Mouse (Mus musculus): ENCODE data around the gene Aifm3. TPM values are rescaled to one million over a fixed set of nuclear protein-coding genes. Genes with fewer than 3 reads are reported as not detected.

Aifm3 gene
- polyA plus RNA-seq, 1 experiment from 2014 or later = 1.8 TPM

Other genes with a start within 250 kb of the Aifm3 start
- 13.3 and 17.7 TPM in 2 replicates for gene Tmem191c, start 213.5 kb upstream of the Aifm3 start, polyA plus RNA-seq (2015; fragmentation: Nextera tagmentation; extraction: Ambion mirVana)
- 1.9 and 3.2 TPM in 2 replicates for gene Serpind1, start 158.2 kb upstream of the Aifm3 start, polyA plus RNA-seq (2015; fragmentation: Nextera tagmentation; extraction: Ambion mirVana)
- 14.2 and 15.2 TPM in 2 replicates for gene Snap29, start 83.6 kb upstream of the Aifm3 start, polyA plus RNA-seq (2015; fragmentation: Nextera tagmentation; extraction: Ambion mirVana)
- 30.9 and 39.7 TPM in 2 replicates for gene Pi4ka, start 83.3 kb upstream of the Aifm3 start, polyA plus RNA-seq (2015; fragmentation: Nextera tagmentation; extraction: Ambion mirVana)
- 68.9 and 72.6 TPM in 2 replicates for gene Crkl, start 37.6 kb upstream of the Aifm3 start, polyA plus RNA-seq (2015; fragmentation: Nextera tagmentation; extraction: Ambion mirVana)
- 83.3 and 96.0 TPM in 2 replicates for gene Lztr1, start 19.1 kb downstream of the Aifm3 start, polyA plus RNA-seq (2015; fragmentation: Nextera tagmentation; extraction: Ambion mirVana)
- 51.9 and 55.2 TPM in 2 replicates for gene Thap7, start 41.5 kb downstream of the Aifm3 start, polyA plus RNA-seq (2015; fragmentation: Nextera tagmentation; extraction: Ambion mirVana)
- gene Lrrc74b, start 71.6 kb downstream of the Aifm3 start, polyA plus RNA-seq (2015; fragmentation: Nextera tagmentation; extraction: Ambion mirVana) = 0.23 and 0.24 TPM in 2 replicates
- 0.82 and 1.2 TPM in 2 replicates for gene P2rx6, start 72.3 kb downstream of the Aifm3 start, polyA plus RNA-seq (2015; fragmentation: Nextera tagmentation; extraction: Ambion mirVana)
- gene Slc7a4, start 93.6 kb downstream of the Aifm3 start, polyA plus RNA-seq (2015; fragmentation: Nextera tagmentation; extraction: Ambion mirVana) = 8.6 and 10.3 TPM in 2 replicates
- 38.8 and 42.6 TPM in 2 replicates for gene Smpd4, start 129.7 kb downstream of the Aifm3 start, polyA plus RNA-seq (2015; fragmentation: Nextera tagmentation; extraction: Ambion mirVana)
- 6.8 and 7.8 TPM in 2 replicates for gene Ccdc74a, start 156.9 kb downstream of the Aifm3 start, polyA plus RNA-seq (2015; fragmentation: Nextera tagmentation; extraction: Ambion mirVana)
- 44.4 and 47.9 TPM in 2 replicates for gene Med15, start 243.3 kb downstream of the Aifm3 start, polyA plus RNA-seq (2015; fragmentation: Nextera tagmentation; extraction: Ambion mirVana)